In genomic region chr9:120021164-120021563, GRCm38 (mm10) we compare ENCODE assay signal across 20 mouse cellular contexts. TPM values are rescaled to one million over a fixed set of nuclear protein-coding genes. Genes with fewer than 3 reads are reported as not detected.
A peak's percentile ranks its signal among the peaks of the same experiment; 100 is the strongest.
DNase-seq lines count a peak whose midpoint lies in the region; ATAC-seq and TF ChIP-seq lines count a peak whose summit lies in the region.
"Had no signal": no experiment of that assay in that cellular context is flagged by ENCODE, and none has a peak within 500 bp of the region (broad histone marks: within the 10 kb centered on the region; RNA-seq: fewer than 3 reads in every experiment).

No protein-coding gene starts in this region.

- no peak for TF ChIP-seq CTCF in gastrocnemius, adult 2 months (IDR thresholded peaks at IDR 0.05)
- TF ChIP-seq CTCF in lung, adult 2 months (IDR thresholded peaks at IDR 0.05; ENCODE audit: insufficient read depth, low read length): no peak
- no peak for TF ChIP-seq CTCF in thymus, adult 2 months (IDR thresholded peaks at IDR 0.05; ENCODE audit: borderline replicate concordance, control insufficient read depth, extremely low read depth, insufficient read depth, low read length, poor library complexity)

- H3K36me3 ChIP-seq in lung, embryonic 16.5 days (ENCODE audit: control insufficient read depth, insufficient read depth, low read length): no peaks in the 10 kb centered on the region
- no peaks in the 10 kb centered on the region for H3K36me3 ChIP-seq in midbrain, embryonic 10.5 days
- H3K36me3 ChIP-seq in thymus, adult 2 months (ENCODE audit: control insufficient read depth, insufficient read depth, low read length): no peaks in the 10 kb centered on the region
- H3K36me3 ChIP-seq: embryonic facial prominence, embryonic 12.5 days; liver, embryonic 15.5 days; neural tube, embryonic 13.5 days had no signal

- intact Hi-C loops in gastrocnemius, adult 2 months (cut with DNase I): no loop called here

- no peak overlapping the region for H3K9ac ChIP-seq in lung, embryonic 16.5 days (ENCODE audit: low read length)
- H3K9ac ChIP-seq: embryonic facial prominence, embryonic 12.5 days; hindbrain, embryonic 14.5 days; liver, embryonic 15.5 days; neural tube, embryonic 13.5 days had no signal

- no peaks in the 10 kb centered on the region for H3K9me3 ChIP-seq in lung, embryonic 16.5 days (ENCODE audit: control insufficient read depth, low read length)
- H3K9me3 ChIP-seq in midbrain, embryonic 10.5 days (replicated peaks): no peaks in the 10 kb centered on the region
- H3K9me3 ChIP-seq: embryonic facial prominence, embryonic 12.5 days; liver, embryonic 15.5 days; neural tube, embryonic 13.5 days had no signal

- DNase-seq in gastrocnemius, adult 2 months: no peak
- no peak for DNase-seq in gastrocnemius, adult 18-20 months (ENCODE audit: low spot score)
- no peak for DNase-seq in lung, adult 2 months
- DNase-seq in heart, postnatal 4 days: peak; percentile 62
- DNase-seq in thymus, postnatal 0 days (ENCODE audit: low spot score): no peak
- DNase-seq in midbrain, embryonic 10.5 days (ENCODE audit: low spot score): no peak
- DNase-seq in thymus, adult 2 months: no peak
- DNase-seq: adrenal gland, postnatal 14 days; cerebellum, adult 2 months; gastrocnemius, postnatal 36 days; kidney, adult 11 months; kidney, postnatal 10 days; left cerebral cortex, postnatal 4 days; right cerebral cortex, postnatal 14 days had no signal

- no peak overlapping the region for H3K4me2 ChIP-seq in lung, embryonic 16.5 days (ENCODE audit: low read depth, low read length)
- H3K4me2 ChIP-seq: embryonic facial prominence, embryonic 12.5 days; hindbrain, embryonic 14.5 days; liver, embryonic 15.5 days; neural tube, embryonic 13.5 days had no signal

- 0 out of 2 replicates have a peak, but pooled peaks have one; percentile 8 for ATAC-seq in lung, embryonic 16.5 days (ENCODE audit: low read depth)

- H3K27ac ChIP-seq in gastrocnemius, adult 2 months: peak overlapping the region; percentile 99
- H3K27ac ChIP-seq in lung, embryonic 16.5 days (ENCODE audit: low read length): no peak overlapping the region
- H3K27ac ChIP-seq in midbrain, embryonic 10.5 days (replicated peaks): no peak overlapping the region
- H3K27ac ChIP-seq in thymus, adult 2 months (ENCODE audit: control insufficient read depth, insufficient read depth, low read length): no peak overlapping the region
- H3K27ac ChIP-seq: embryonic facial prominence, embryonic 12.5 days; hindbrain, embryonic 14.5 days; liver, embryonic 15.5 days; neural tube, embryonic 13.5 days had no signal

- WGBS in lung, embryonic 16.5 days: 43% methylated on average over 5 of the region's 5 CpGs
- 54% methylated on average over 5 of the region's 5 CpGs for WGBS in lung, adult 2 months
- WGBS in midbrain, embryonic 10.5 days: 75% methylated on average over 5 of the region's 5 CpGs
- WGBS in thymus, adult 2 months: 88% methylated on average over 5 of the region's 5 CpGs

- H3K27me3 ChIP-seq in lung, embryonic 16.5 days (ENCODE audit: control insufficient read depth, insufficient read depth, low read depth, low read length): no peaks in the 10 kb centered on the region
- H3K27me3 ChIP-seq in midbrain, embryonic 10.5 days (ENCODE audit: low read depth, poor library complexity, severe bottlenecking): no peaks in the 10 kb centered on the region
- no peaks in the 10 kb centered on the region for H3K27me3 ChIP-seq in thymus, adult 2 months (ENCODE audit: control insufficient read depth, insufficient read depth, low read length)
- H3K27me3 ChIP-seq: embryonic facial prominence, embryonic 12.5 days; liver, embryonic 15.5 days; neural tube, embryonic 13.5 days had no signal

- H3K4me1 ChIP-seq in lung, embryonic 16.5 days (replicated peaks; ENCODE audit: control insufficient read depth, insufficient read depth, low read length): peaks cover 4% of the 10 kb centered on the region; the same call in 1 of the 2 replicates
- no peaks in the 10 kb centered on the region for H3K4me1 ChIP-seq in lung, adult 2 months (ENCODE audit: control insufficient read depth, insufficient read depth, low read length)
- peaks cover 16% of the 10 kb centered on the region for H3K4me1 ChIP-seq in midbrain, embryonic 10.5 days
- peaks cover 17% of the 10 kb centered on the region for H3K4me1 ChIP-seq in thymus, adult 2 months (replicated peaks; ENCODE audit: control insufficient read depth, insufficient read depth, low read length)
- H3K4me1 ChIP-seq: liver, embryonic 15.5 days; neural tube, embryonic 13.5 days had no signal

- no peak for TF ChIP-seq POLR2A in lung, adult 2 months (IDR thresholded peaks at IDR 0.05; ENCODE audit: borderline replicate concordance, extremely low read depth, low read depth, low read length)
- no peak for TF ChIP-seq POLR2A in thymus, adult 2 months (IDR thresholded peaks at IDR 0.05; ENCODE audit: control insufficient read depth, extremely low read depth, insufficient read depth, low read length, poor library complexity)

- peak overlapping the region; percentile 82 for H3K4me3 ChIP-seq in gastrocnemius, adult 2 months
- H3K4me3 ChIP-seq in lung, embryonic 16.5 days (ENCODE audit: low read length): no peak overlapping the region
- no peak overlapping the region for H3K4me3 ChIP-seq in lung, adult 2 months (replicated peaks; ENCODE audit: extremely low read depth, low read depth, low read length)
- H3K4me3 ChIP-seq in midbrain, embryonic 10.5 days: no peak overlapping the region
- H3K4me3 ChIP-seq in thymus, adult 2 months (ENCODE audit: control insufficient read depth, insufficient read depth, low read length): no peak overlapping the region
- H3K4me3 ChIP-seq: embryonic facial prominence, embryonic 12.5 days; liver, embryonic 15.5 days; neural tube, embryonic 13.5 days had no signal

RNA-seq across cellular contexts. Expression of gene Xirp1, which starts 2.2 kb away (rescaled TPM):
- 100 to 1,000 TPM in 1 of 2 experiments, 10 to 100 TPM in 1; 70.1 to 116 TPM for total RNA-seq in gastrocnemius, adult 2 months (2021)
- total RNA-seq in gastrocnemius, adult 18-20 months (2021): 100 to 1,000 TPM in 1 of 2 experiments, 10 to 100 TPM in 1; 81.3 to 590 TPM
- polyA plus RNA-seq in lung, embryonic 16.5 days (2015; fragmentation: Nextera tagmentation; extraction: Ambion mirVana): 1.3 and 1.6 TPM in 2 replicates
- 0.62 and 2.7 TPM in 2 replicates for polyA plus RNA-seq in lung, adult 2 months (2012; rRNA removed)
- total RNA-seq in heart, postnatal 4 days (2021): 100 to 1,000 TPM; 162 to 169 TPM
- 0.09 TPM in 1 of 2 replicates, not detected in the other for polyA plus RNA-seq in thymus, postnatal 0 days (2015; fragmentation: Nextera tagmentation; extraction: Ambion mirVana)
- not detected in 2 replicates for polyA plus RNA-seq in midbrain, embryonic 10.5 days (2016; fragmentation: Nextera tagmentation; extraction: Ambion mirVana)
- polyA plus RNA-seq in thymus, adult 2 months (2012; rRNA removed): 0.24 and 2.3 TPM in 2 replicates
- total RNA-seq: common myeloid progenitor, adult 5-6 weeks had no signal
- polyA plus RNA-seq: hindbrain, embryonic 14.5 days had no signal

RNA-seq across cellular contexts. Expression of gene Csrnp1, which starts 36.7 kb away (rescaled TPM):
- total RNA-seq in gastrocnemius, adult 2 months (2021): 10 to 100 TPM in 1 of 2 experiments, 1 to 10 TPM in 1; 5.9 to 12.0 TPM
- total RNA-seq in gastrocnemius, adult 18-20 months (2021): 10 to 100 TPM; 11.4 to 27.0 TPM
- polyA plus RNA-seq in lung, embryonic 16.5 days (2015; fragmentation: Nextera tagmentation; extraction: Ambion mirVana): 9.6 and 9.8 TPM in 2 replicates
- 53.3 and 110 TPM in 2 replicates for polyA plus RNA-seq in lung, adult 2 months (2012; rRNA removed)
- 10 to 100 TPM; 17.4 to 17.7 TPM for total RNA-seq in heart, postnatal 4 days (2021)
- 41.3 and 43.3 TPM in 2 replicates for polyA plus RNA-seq in thymus, postnatal 0 days (2015; fragmentation: Nextera tagmentation; extraction: Ambion mirVana)
- 1.9 and 2.7 TPM in 2 replicates for polyA plus RNA-seq in midbrain, embryonic 10.5 days (2016; fragmentation: Nextera tagmentation; extraction: Ambion mirVana)
- 283 and 325 TPM in 2 replicates for polyA plus RNA-seq in thymus, adult 2 months (2012; rRNA removed)

RNA-seq across cellular contexts. Expression of gene Cx3cr1, which starts 48.5 kb away (rescaled TPM):
- under 1 TPM; 0.15 to 0.20 TPM for total RNA-seq in gastrocnemius, adult 2 months (2021)
- total RNA-seq in gastrocnemius, adult 18-20 months (2021): under 1 TPM in 1 of 2 experiments, not detected in 1; 0.21 TPM
- 8.9 and 9.2 TPM in 2 replicates for polyA plus RNA-seq in lung, embryonic 16.5 days (2015; fragmentation: Nextera tagmentation; extraction: Ambion mirVana)
- polyA plus RNA-seq in lung, adult 2 months (2012; rRNA removed): 8.4 and 10.9 TPM in 2 replicates
- 1 to 10 TPM; 4.8 to 6.5 TPM for total RNA-seq in heart, postnatal 4 days (2021)
- polyA plus RNA-seq in thymus, postnatal 0 days (2015; fragmentation: Nextera tagmentation; extraction: Ambion mirVana): 4.0 and 4.3 TPM in 2 replicates
- polyA plus RNA-seq in midbrain, embryonic 10.5 days (2016; fragmentation: Nextera tagmentation; extraction: Ambion mirVana): 5.9 and 6.7 TPM in 2 replicates
- 5.1 and 7.5 TPM in 2 replicates for polyA plus RNA-seq in thymus, adult 2 months (2012; rRNA removed)
